Mouse (Mus musculus): ENCODE results near the gene Zfp574.

DNA sequence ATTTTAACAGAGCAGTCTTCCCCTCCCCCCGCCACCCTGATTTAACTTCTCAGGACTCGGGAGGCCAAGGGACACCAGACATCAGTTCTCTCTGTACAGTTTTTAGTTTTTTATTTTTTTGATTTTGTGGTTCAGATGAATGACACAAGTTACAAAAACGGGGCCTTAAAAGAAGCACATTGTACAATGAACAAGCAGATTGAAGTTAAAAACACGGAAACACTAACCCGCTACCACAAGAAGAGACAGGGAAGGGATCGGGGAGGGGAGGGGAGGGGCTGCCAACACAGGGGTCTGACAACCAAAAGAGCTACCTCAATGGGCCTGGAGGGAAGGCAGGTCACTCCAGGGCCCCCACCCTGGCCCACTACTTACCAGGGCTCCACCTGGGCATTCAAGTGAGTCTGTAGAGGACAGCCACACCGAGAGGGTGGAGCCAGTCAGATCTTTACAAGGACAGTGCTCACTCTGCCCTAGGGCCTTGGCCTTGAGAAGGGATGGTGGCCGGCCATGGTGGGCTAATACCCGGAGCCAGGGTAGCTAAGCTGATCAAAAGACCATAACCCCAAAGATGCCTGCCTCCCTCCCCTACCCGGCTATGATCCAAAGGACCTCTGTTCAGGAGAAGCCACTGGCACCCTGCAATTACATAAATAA is 15.0 kb downstream of the Zfp574 start:
- TF ChIP-seq CTCF (IDR thresholded peaks at IDR 0.05; ENCODE audit: low read depth, low read length) (no peak), POLR2A (IDR thresholded peaks at IDR 0.05; ENCODE audit: borderline replicate concordance, low read depth, low read length) (no peak)

All from bone marrow macrophage, adult 2 months (primary cell).